Mouse (Mus musculus) hindbrain, embryonic 10.5 days (tissue): ENCODE results near the gene Myod1. TPM values are rescaled to one million over a fixed set of nuclear protein-coding genes. Genes with fewer than 3 reads are reported as not detected.

Experiments
- DNase-seq: peaks from one replicate; pipeline ENCODE4 v3.0.0-alpha.2; 2017; ENCODE audit warnings: low spot score
- H3K27ac ChIP-seq: fragments of 300-500 bp; sonication (generic); 2 replicates; pipeline ENCODE4 v1.5.1; 2016; ENCODE audit warnings: mild to moderate bottlenecking, moderate library complexity
- H3K27me3 ChIP-seq: fragments of 300-500 bp; sonication (generic); 2 replicates; pipeline ENCODE4 v1.6.1; 2016; ENCODE audit warnings: mild to moderate bottlenecking; ENCODE audit not compliant: poor library complexity, insufficient read depth, severe bottlenecking
- H3K36me3 ChIP-seq: fragments of 300-500 bp; sonication (generic); 2 replicates; pipeline ENCODE4 v1.6.1; 2016; ENCODE audit warnings: mild to moderate bottlenecking, moderate library complexity
- H3K4me1 ChIP-seq: fragments of 300-500 bp; sonication (generic); replicated peaks from 2 replicates; pipeline ENCODE4 v1.6.1; 2016; ENCODE audit warnings: mild to moderate bottlenecking
- H3K4me3 ChIP-seq: fragments of 300-500 bp; sonication (generic); 2 replicates; pipeline ENCODE4 v1.5.1; 2016; ENCODE audit warnings: mild to moderate bottlenecking, moderate library complexity
- H3K9me3 ChIP-seq: fragments of 300-500 bp; sonication (generic); 2 replicates; pipeline ENCODE4 v1.6.1; 2016; ENCODE audit warnings: mild to moderate bottlenecking, moderate library complexity
- WGBS: fragments of 180-500 bp; shearing (Covaris S2); methylation state at CpG from one replicate; pipeline ENCODE4 v1.1.7; 2016; 5-methylcytosine and 5-hydroxymethylcytosine counted together
- polyA plus RNA-seq: library from polyadenylated mRNA; unstranded; fragments of >200 nt; fragmentation: Nextera tagmentation; extraction: Ambion mirVana; gene quantifications from 2 replicates; pipeline ENCODE4 v1.2.1, GENCODE M21; 2016

Gene Myod1
- polyA plus RNA-seq, 1 experiment from 2014 or later: 0.18 TPM

DNA sequence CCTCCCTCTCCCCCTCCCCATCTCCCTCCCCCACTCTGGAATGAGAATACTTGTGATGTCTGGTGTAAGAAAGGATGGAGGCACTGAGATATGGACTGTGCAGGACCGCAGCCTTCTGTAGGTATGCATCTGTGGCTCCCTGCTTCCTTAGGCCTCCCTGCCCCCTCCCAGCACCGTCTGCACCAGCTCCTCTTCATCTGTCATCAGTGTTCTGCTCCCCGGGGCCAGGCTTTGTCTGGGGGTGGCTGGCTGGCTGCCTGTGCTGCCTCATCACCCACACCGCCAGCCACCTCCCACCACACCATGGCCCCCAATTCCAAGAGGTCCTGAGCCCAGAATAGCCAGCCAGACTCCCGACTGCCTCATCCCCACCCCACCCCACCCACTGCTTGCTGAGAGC is 12.1 kb upstream of the Myod1 start:
- Histone ChIP-seq H3K4me1 (peaks cover 3% of the 10 kb centered on the region; the same call in 1 of the 2 replicates), H3K36me3 (no peaks in the 10 kb centered on the region)
- 65% methylated on average over 5 of the region's 5 CpGs for WGBS

DNA sequence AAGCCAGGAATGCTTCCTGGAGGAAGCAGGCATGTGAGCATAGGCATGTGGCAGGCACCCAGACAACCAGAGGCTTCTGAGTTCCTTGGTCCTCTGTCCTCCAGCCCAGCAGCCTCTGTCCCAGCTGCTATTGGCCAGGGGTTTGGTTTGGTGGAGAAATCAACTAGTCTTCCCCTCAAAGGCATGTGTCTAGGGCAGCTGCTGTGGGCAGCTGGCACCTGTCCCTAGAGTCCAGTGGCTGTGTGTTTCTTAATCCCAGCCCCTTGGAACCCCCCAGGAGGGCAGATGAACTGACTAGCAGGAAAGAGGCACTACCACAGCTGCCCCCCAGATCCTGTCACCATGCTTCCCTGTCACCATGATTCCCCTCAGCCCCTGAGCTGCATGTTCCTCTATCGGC is 10.5 kb upstream of the Myod1 start:
- H3K27ac ChIP-seq: no peak overlapping the region
- H3K4me3 ChIP-seq: no peak overlapping the region
- H3K4me1 ChIP-seq: peaks cover 3% of the 10 kb centered on the region; the same call in 1 of the 2 replicates
- no peaks in the 10 kb centered on the region for H3K27me3 ChIP-seq
- H3K9me3 ChIP-seq: no peaks in the 10 kb centered on the region
- 97% methylated on average over 1 of the region's 1 CpGs for WGBS
- H3K36me3 ChIP-seq: no peaks in the 10 kb centered on the region
- DNase-seq: no peak

More for the DNA sequence above, 12.1 kb upstream of the Myod1 start:
- Histone ChIP-seq H3K27ac (no peak overlapping the region; the same call in 1 of the 2 replicates), H3K27me3 (no peaks in the 10 kb centered on the region), H3K9me3 (no peaks in the 10 kb centered on the region), H3K4me3 (no peak overlapping the region)
- no peak for DNase-seq

- Histone ChIP-seq H3K36me3 (no peaks in the 10 kb centered on the region), H3K27ac (no peak overlapping the region), H3K9me3 (no peaks in the 10 kb centered on the region), H3K4me3 (no peak overlapping the region), H3K27me3 (peaks cover 41% of the 10 kb centered on the region), H3K4me1 (peaks cover 2% of the 10 kb centered on the region)
- no peak for DNase-seq
- 72% methylated on average over 4 of the region's 4 CpGs for WGBS
Measured at GRCm38 (mm10) chr7:46371104-46371503, 5.2 kb upstream of the Myod1 start.

DNA sequence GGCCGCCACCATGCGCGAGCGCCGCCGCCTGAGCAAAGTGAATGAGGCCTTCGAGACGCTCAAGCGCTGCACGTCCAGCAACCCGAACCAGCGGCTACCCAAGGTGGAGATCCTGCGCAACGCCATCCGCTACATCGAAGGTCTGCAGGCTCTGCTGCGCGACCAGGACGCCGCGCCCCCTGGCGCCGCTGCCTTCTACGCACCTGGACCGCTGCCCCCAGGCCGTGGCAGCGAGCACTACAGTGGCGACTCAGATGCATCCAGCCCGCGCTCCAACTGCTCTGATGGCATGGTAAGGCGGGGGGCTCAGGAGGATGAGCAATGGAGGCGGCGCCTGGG is 703 bp downstream of the Myod1 start:
- no peak overlapping the region for H3K27ac ChIP-seq
- peak overlapping the region; percentile 41 for H3K4me3 ChIP-seq
- under 1% methylated on average over 33 of the region's 33 CpGs for WGBS
- H3K27me3 ChIP-seq: peaks cover 88% of the 10 kb centered on the region
- H3K4me1 ChIP-seq: peaks cover 26% of the 10 kb centered on the region
- H3K9me3 ChIP-seq: no peaks in the 10 kb centered on the region
- peak; percentile 56 for DNase-seq
- no peaks in the 10 kb centered on the region for H3K36me3 ChIP-seq

GRCm38 (mm10) chr7:46378123-46378522 is 1.8 kb downstream of the Myod1 start:
- H3K4me3 ChIP-seq: peak overlapping the region; percentile 41
- no peaks in the 10 kb centered on the region for H3K9me3 ChIP-seq
- peaks cover 26% of the 10 kb centered on the region for H3K4me1 ChIP-seq
- no peaks in the 10 kb centered on the region for H3K36me3 ChIP-seq
- no peak overlapping the region for H3K27ac ChIP-seq
- peaks cover 77% of the 10 kb centered on the region for H3K27me3 ChIP-seq
- DNase-seq: peak; percentile 17
- WGBS: 3% methylated on average over 22 of the region's 22 CpGs

DNA sequence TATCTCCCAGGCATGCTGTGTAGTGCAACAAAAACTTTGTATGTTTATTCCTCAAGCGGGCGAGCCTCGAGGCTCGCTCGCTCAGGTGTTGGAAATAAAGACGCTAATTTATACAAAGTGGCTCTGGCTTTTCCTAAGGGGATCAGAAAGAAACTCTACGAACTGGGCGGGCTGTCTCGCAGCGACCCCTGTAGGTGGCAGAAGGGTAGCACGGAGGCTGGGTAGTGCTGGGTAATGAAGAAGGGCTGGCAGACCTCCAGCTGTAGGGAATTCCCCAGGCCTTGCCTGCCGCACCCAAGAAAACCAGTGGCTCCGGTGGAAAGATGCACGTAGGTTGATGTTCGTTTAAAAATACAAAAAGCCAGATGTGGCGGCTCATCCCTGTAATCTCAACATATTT is 2.7 kb downstream of the Myod1 start:
- Histone ChIP-seq H3K4me1 (peaks cover 26% of the 10 kb centered on the region), H3K27me3 (peaks cover 69% of the 10 kb centered on the region), H3K4me3 (no peak overlapping the region), H3K36me3 (no peaks in the 10 kb centered on the region), H3K27ac (no peak overlapping the region), H3K9me3 (no peaks in the 10 kb centered on the region)
- WGBS: 8% methylated on average over 16 of the region's 16 CpGs
- peak; percentile 52 for DNase-seq

GRCm38 (mm10) chr7:46380625-46381024 is 4.4 kb downstream of the Myod1 start:
- no peaks in the 10 kb centered on the region for H3K9me3 ChIP-seq
- no peak for DNase-seq
- no peaks in the 10 kb centered on the region for H3K36me3 ChIP-seq
- WGBS: 69% methylated on average over 9 of the region's 9 CpGs
- no peak overlapping the region for H3K27ac ChIP-seq
- no peak overlapping the region for H3K4me3 ChIP-seq
- peaks cover 26% of the 10 kb centered on the region for H3K4me1 ChIP-seq
- peaks cover 52% of the 10 kb centered on the region for H3K27me3 ChIP-seq

- no peak overlapping the region for H3K27ac ChIP-seq
- DNase-seq: no peak
- H3K36me3 ChIP-seq: no peaks in the 10 kb centered on the region
- no peaks in the 10 kb centered on the region for H3K9me3 ChIP-seq
- H3K27me3 ChIP-seq: no peaks in the 10 kb centered on the region
- 88% methylated on average over 3 of the region's 3 CpGs for WGBS
- H3K4me1 ChIP-seq: no peaks in the 10 kb centered on the region
- H3K4me3 ChIP-seq: no peak overlapping the region
Measured at GRCm38 (mm10) chr7:46387430-46387829, 11.2 kb downstream of the Myod1 start.

- no peaks in the 10 kb centered on the region for H3K4me1 ChIP-seq
- H3K27ac ChIP-seq: no peak overlapping the region
- no peak for DNase-seq
- H3K4me3 ChIP-seq: no peak overlapping the region
- WGBS: 81% methylated on average over 10 of the region's 10 CpGs
- H3K36me3 ChIP-seq: no peaks in the 10 kb centered on the region
- peaks cover 12% of the 10 kb centered on the region for H3K27me3 ChIP-seq
- H3K9me3 ChIP-seq: no peaks in the 10 kb centered on the region
Measured at GRCm38 (mm10) chr7:46389456-46390085, 13.3 kb downstream of the Myod1 start.

DNA sequence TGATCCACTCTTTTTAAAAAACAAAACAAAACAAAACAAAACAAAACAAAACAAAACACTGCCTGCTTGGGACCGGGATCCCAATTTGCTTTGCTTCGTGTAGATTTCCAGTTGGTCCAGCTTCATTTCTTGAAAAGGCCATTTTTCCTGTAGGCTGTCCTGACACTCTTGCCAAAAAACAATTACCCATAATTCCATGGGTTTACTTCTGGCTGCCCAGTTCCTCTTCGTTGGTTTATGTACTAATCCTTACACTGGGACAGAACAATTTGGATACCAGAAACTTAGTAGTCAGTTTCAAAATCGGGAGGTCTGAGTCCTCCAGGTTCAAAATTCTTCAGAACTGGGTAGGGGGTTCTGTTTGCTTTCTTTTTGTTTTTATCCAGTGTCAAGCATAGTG is 14.0 kb downstream of the Myod1 start:
- H3K36me3 ChIP-seq: no peaks in the 10 kb centered on the region
- H3K4me1 ChIP-seq: no peaks in the 10 kb centered on the region
- 74% methylated on average over 4 of the region's 4 CpGs for WGBS
- H3K9me3 ChIP-seq: no peaks in the 10 kb centered on the region
- peaks cover 18% of the 10 kb centered on the region for H3K27me3 ChIP-seq
- DNase-seq: no peak
- H3K4me3 ChIP-seq: no peak overlapping the region
- no peak overlapping the region for H3K27ac ChIP-seq

GRCm38 (mm10) chr7:46391701-46392100 is 15.4 kb downstream of the Myod1 start:
- 64% methylated on average over 5 of the region's 5 CpGs for WGBS
- Histone ChIP-seq H3K27me3 (peaks cover 33% of the 10 kb centered on the region), H3K9me3 (no peaks in the 10 kb centered on the region), H3K4me3 (no peak overlapping the region), H3K4me1 (peaks cover 13% of the 10 kb centered on the region), H3K27ac (no peak overlapping the region), H3K36me3 (no peaks in the 10 kb centered on the region)
- no peak for DNase-seq

GRCm38 (mm10) chr7:46393116-46393515 is 16.8 kb downstream of the Myod1 start:
- Histone ChIP-seq H3K4me1 (peaks cover 27% of the 10 kb centered on the region), H3K9me3 (no peaks in the 10 kb centered on the region), H3K27ac (no peak overlapping the region), H3K4me3 (no peak overlapping the region), H3K36me3 (no peaks in the 10 kb centered on the region), H3K27me3 (peaks cover 47% of the 10 kb centered on the region)
- WGBS: 0% methylated on average over 2 of the region's 2 CpGs
- peak; percentile 86 for DNase-seq

- H3K9me3 ChIP-seq: no peaks in the 10 kb centered on the region
- DNase-seq: no peak
- H3K27me3 ChIP-seq: peaks cover 55% of the 10 kb centered on the region
- H3K36me3 ChIP-seq: no peaks in the 10 kb centered on the region
- peaks cover 28% of the 10 kb centered on the region for H3K4me1 ChIP-seq
- no peak overlapping the region for H3K27ac ChIP-seq
- H3K4me3 ChIP-seq: no peak overlapping the region
- 53% methylated on average over 12 of the region's 12 CpGs for WGBS
Measured at GRCm38 (mm10) chr7:46393718-46394511, 17.6 kb downstream of the Myod1 start.
